Mouse (Mus musculus) liver, embryonic 14.5 days (tissue): Measurements from ENCODE around the gene Pip5k1b.

Experiments
- CTCF ChIP-seq: IDR thresholded peaks from 2 replicates; pipeline ENCODE4 v1.5.1; 2016; ENCODE audit warnings: antibody characterized with exemption, low read depth, control low read depth
- EP300 ChIP-seq: IDR thresholded peaks from 2 replicates; pipeline ENCODE4 v1.6.1; 2016; ENCODE audit warnings: antibody characterized with exemption, low read depth

- TF ChIP-seq CTCF = no peak
- TF ChIP-seq EP300 = no peak
Observed at GRCm38 (mm10) chr19:24326969-24327368, 228.7 kb downstream of the Pip5k1b start.
